Mouse (Mus musculus) bone marrow, adult 2 months (tissue): ENCODE data around the gene Tbx2.

Experiments used
- CTCF ChIP-seq: fragments of 200-500 bp; IDR thresholded peaks from 2 replicates; pipeline ENCODE4 v1.5.1; 2011; ENCODE audit warnings: low read length, control low read depth; ENCODE audit not compliant: control insufficient read depth, insufficient read depth
- POLR2A ChIP-seq: fragments of 200-500 bp; IDR thresholded peaks from 2 replicates; pipeline ENCODE4 v1.6.1; 2011; ENCODE audit warnings: low read depth, mild to moderate bottlenecking, control low read depth, low read length, borderline replicate concordance; ENCODE audit not compliant: control insufficient read depth

- no peak for TF ChIP-seq POLR2A
- TF ChIP-seq CTCF: no peak
Measured at GRCm38 (mm10) chr11:85825031-85825430, 7.3 kb upstream of the Tbx2 start.
